8 mouse cellular contexts compared by ENCODE assay signal in genomic region chr9:106476002-106476923, GRCm38 (mm10). TPM values are rescaled to one million over a fixed set of nuclear protein-coding genes. Genes with fewer than 3 reads are reported as not detected.
DNase-seq lines count a peak whose midpoint lies in the region; ATAC-seq and TF ChIP-seq lines count a peak whose summit lies in the region.

No protein-coding gene starts in this region.

- no peak for TF ChIP-seq EP300 in heart, postnatal 0 days (IDR thresholded peaks at IDR 0.05; ENCODE audit: low read depth)

- peaks cover 21% of the 10 kb centered on the region for H3K36me3 ChIP-seq in forebrain, embryonic 13.5 days (ENCODE audit: poor library complexity, severe bottlenecking)
- H3K36me3 ChIP-seq in heart, postnatal 0 days (replicated peaks; ENCODE audit: control insufficient read depth, insufficient read depth, low read length): peaks cover 8% of the 10 kb centered on the region
- H3K36me3 ChIP-seq in stomach, embryonic 14.5 days (ENCODE audit: control insufficient read depth, insufficient read depth, low read length): peaks cover 11% of the 10 kb centered on the region

- 33% methylated on average over 16 of the region's 16 CpGs for whole genome bisulfite sequencing in forebrain, embryonic 13.5 days
- WGBS in heart, postnatal 0 days: 20% methylated on average over 16 of the region's 16 CpGs
- WGBS in stomach, embryonic 14.5 days: 24% methylated on average over 16 of the region's 16 CpGs

- no peak overlapping the region for H3K27ac ChIP-seq in forebrain, embryonic 13.5 days
- peak overlapping the region; percentile 74 for H3K27ac ChIP-seq in heart, postnatal 0 days (ENCODE audit: low read depth)
- peak overlapping the region; percentile 59 for H3K27ac ChIP-seq in stomach, embryonic 14.5 days (ENCODE audit: low read length)

- H3K9me3 ChIP-seq in forebrain, embryonic 13.5 days (replicated peaks): no peaks in the 10 kb centered on the region
- H3K9me3 ChIP-seq in heart, postnatal 0 days (replicated peaks; ENCODE audit: control insufficient read depth, low read length): no peaks in the 10 kb centered on the region
- no peaks in the 10 kb centered on the region for H3K9me3 ChIP-seq in stomach, embryonic 14.5 days (ENCODE audit: control insufficient read depth, low read depth, low read length)

- ATAC-seq in CD4-positive, CD25-positive, alpha-beta regulatory T cell, adult 4 months: peak; percentile 40
- no peak; the same call in 1 of the 2 replicates for ATAC-seq in forebrain, embryonic 13.5 days
- peak; percentile 37 for ATAC-seq in heart, postnatal 0 days (ENCODE audit: insufficient read depth, low read depth)
- ATAC-seq in megakaryocyte progenitor cell, adult 5-6 weeks (replicated peaks; ENCODE audit: poor library complexity): 0 out of 2 replicates have a peak, but pooled peaks have one; percentile 2
- peak; percentile 48; the same call in 1 of the 2 replicates for ATAC-seq in stomach, embryonic 14.5 days (ENCODE audit: insufficient number of reproducible peaks, insufficient read depth, low FRiP score, low read depth)

- DNase-seq in NIH3T3 (ENCODE audit: low read depth): peak; percentile 91
- peak; percentile 61 for DNase-seq in heart, postnatal 0 days (ENCODE audit: low spot score)
- peak; percentile 53 for DNase-seq in kidney, postnatal 14 days
- no peak for DNase-seq in yolk sac, embryonic 10.5 days (ENCODE audit: low spot score)

- H3K4me2 ChIP-seq in forebrain, embryonic 13.5 days: peak overlapping the region; percentile 92
- H3K4me2 ChIP-seq in heart, postnatal 0 days (ENCODE audit: low read depth, low read length): peak overlapping the region; percentile 56
- H3K4me2 ChIP-seq in stomach, embryonic 14.5 days (replicated peaks; ENCODE audit: low read depth, low read length): peak overlapping the region; percentile 31

- peak overlapping the region; percentile 31; the same call in 1 of the 2 replicates for H3K9ac ChIP-seq in forebrain, embryonic 13.5 days
- H3K9ac ChIP-seq in heart, postnatal 0 days (replicated peaks; ENCODE audit: low read depth, low read length): peak overlapping the region; percentile 39
- peak overlapping the region; percentile 15 for H3K9ac ChIP-seq in stomach, embryonic 14.5 days (replicated peaks; ENCODE audit: low read depth, low read length)

- no peaks in the 10 kb centered on the region for H3K27me3 ChIP-seq in forebrain, embryonic 13.5 days
- no peaks in the 10 kb centered on the region for H3K27me3 ChIP-seq in heart, postnatal 0 days (ENCODE audit: control insufficient read depth, insufficient read depth, low read length)
- no peaks in the 10 kb centered on the region for H3K27me3 ChIP-seq in stomach, embryonic 14.5 days (ENCODE audit: control insufficient read depth, insufficient read depth, low read length)

- peaks cover 36% of the 10 kb centered on the region for H3K4me1 ChIP-seq in forebrain, embryonic 13.5 days
- peaks cover 32% of the 10 kb centered on the region for H3K4me1 ChIP-seq in heart, postnatal 0 days (ENCODE audit: control insufficient read depth, insufficient read depth)
- peaks cover 27% of the 10 kb centered on the region for H3K4me1 ChIP-seq in stomach, embryonic 14.5 days (ENCODE audit: control insufficient read depth, insufficient read depth, low read length)

- H3K4me3 ChIP-seq in forebrain, embryonic 13.5 days: 0 out of 2 replicates have a peak overlapping the region, but pooled peaks have one; percentile 70
- H3K4me3 ChIP-seq in heart, postnatal 0 days (ENCODE audit: low read depth, low read length): peak overlapping the region; percentile 19
- H3K4me3 ChIP-seq in stomach, embryonic 14.5 days (ENCODE audit: low read depth, low read length): peak overlapping the region; percentile 11

- TF ChIP-seq CTCF in heart, postnatal 0 days (IDR thresholded peaks at IDR 0.05; ENCODE audit: low read depth): no peak

RNA-seq across cellular contexts. Expression of gene Parp3, which starts 0.5 kb away (rescaled TPM):
- 10 to 100 TPM; 52.6 to 68.5 TPM for polyA plus RNA-seq in CD4-positive, CD25-positive, alpha-beta regulatory T cell, adult 4 months (2017; shearing (Covaris generic))
- 0.23 and 0.70 TPM in 2 replicates for polyA plus RNA-seq in forebrain, embryonic 13.5 days (2015; fragmentation: Nextera tagmentation; extraction: Ambion mirVana)
- 7.2 and 16.7 TPM in 2 replicates for total RNA-seq in heart, postnatal 0 days (2014; rRNA removed; ENCODE audit: low replicate concordance)
- polyA plus RNA-seq in heart, postnatal 0 days (2015; fragmentation: Nextera tagmentation; extraction: Ambion mirVana): 2.8 and 2.9 TPM in 2 replicates
- total RNA-seq in megakaryocyte progenitor cell, adult 5-6 weeks (2015): 5.9 and 7.0 TPM in 2 replicates
- total RNA-seq in megakaryocyte progenitor cell, adult 5-6 weeks (2017): 8.0 and 12.1 TPM in 2 replicates
- 2.4 and 3.1 TPM in 2 replicates for polyA plus RNA-seq in stomach, embryonic 14.5 days (2014; fragmentation: Nextera tagmentation; extraction: Ambion mirVana)

RNA-seq across cellular contexts. Expression of gene Rrp9, which starts 0.5 kb away (rescaled TPM):
- polyA plus RNA-seq in CD4-positive, CD25-positive, alpha-beta regulatory T cell, adult 4 months (2017; shearing (Covaris generic)): 10 to 100 TPM; 35.4 to 37.4 TPM
- 52.8 and 58.5 TPM in 2 replicates for polyA plus RNA-seq in forebrain, embryonic 13.5 days (2015; fragmentation: Nextera tagmentation; extraction: Ambion mirVana)
- total RNA-seq in heart, postnatal 0 days (2014; rRNA removed; ENCODE audit: low replicate concordance): 16.5 and 54.6 TPM in 2 replicates
- 17.6 and 21.0 TPM in 2 replicates for polyA plus RNA-seq in heart, postnatal 0 days (2015; fragmentation: Nextera tagmentation; extraction: Ambion mirVana)
- total RNA-seq in megakaryocyte progenitor cell, adult 5-6 weeks (2015): 18.9 and 21.3 TPM in 2 replicates
- total RNA-seq in megakaryocyte progenitor cell, adult 5-6 weeks (2017): 45.2 and 50.1 TPM in 2 replicates
- polyA plus RNA-seq in stomach, embryonic 14.5 days (2014; fragmentation: Nextera tagmentation; extraction: Ambion mirVana): 37.4 and 37.8 TPM in 2 replicates

RNA-seq across cellular contexts. Expression of gene Gpr62, which starts 10.5 kb away (rescaled TPM):
- not detected for polyA plus RNA-seq in CD4-positive, CD25-positive, alpha-beta regulatory T cell, adult 4 months (2017; shearing (Covaris generic))
- polyA plus RNA-seq in forebrain, embryonic 13.5 days (2015; fragmentation: Nextera tagmentation; extraction: Ambion mirVana): 0.37 and 0.45 TPM in 2 replicates
- not detected in 2 replicates for total RNA-seq in heart, postnatal 0 days (2014; rRNA removed; ENCODE audit: low replicate concordance)
- polyA plus RNA-seq in heart, postnatal 0 days (2015; fragmentation: Nextera tagmentation; extraction: Ambion mirVana): 0.11 TPM in 1 of 2 replicates, not detected in the other
- not detected in 2 replicates for total RNA-seq in megakaryocyte progenitor cell, adult 5-6 weeks (2015)
- not detected in 2 replicates for total RNA-seq in megakaryocyte progenitor cell, adult 5-6 weeks (2017)
- 0.50 and 0.68 TPM in 2 replicates for polyA plus RNA-seq in stomach, embryonic 14.5 days (2014; fragmentation: Nextera tagmentation; extraction: Ambion mirVana)

RNA-seq across cellular contexts. Expression of gene Pcbp4, which starts 23.2 kb away (rescaled TPM):
- polyA plus RNA-seq in CD4-positive, CD25-positive, alpha-beta regulatory T cell, adult 4 months (2017; shearing (Covaris generic)): 1 to 10 TPM; 2.9 to 3.1 TPM
- polyA plus RNA-seq in forebrain, embryonic 13.5 days (2015; fragmentation: Nextera tagmentation; extraction: Ambion mirVana): 243 and 274 TPM in 2 replicates
- 157 and 188 TPM in 2 replicates for total RNA-seq in heart, postnatal 0 days (2014; rRNA removed; ENCODE audit: low replicate concordance)
- 40.9 and 44.1 TPM in 2 replicates for polyA plus RNA-seq in heart, postnatal 0 days (2015; fragmentation: Nextera tagmentation; extraction: Ambion mirVana)
- 0.91 and 1.7 TPM in 2 replicates for total RNA-seq in megakaryocyte progenitor cell, adult 5-6 weeks (2015)
- 0.96 and 2.7 TPM in 2 replicates for total RNA-seq in megakaryocyte progenitor cell, adult 5-6 weeks (2017)
- 60.9 and 61.2 TPM in 2 replicates for polyA plus RNA-seq in stomach, embryonic 14.5 days (2014; fragmentation: Nextera tagmentation; extraction: Ambion mirVana)

RNA-seq across cellular contexts. Expression of gene Iqcf1, which starts 23.5 kb away (rescaled TPM):
- not detected for polyA plus RNA-seq in CD4-positive, CD25-positive, alpha-beta regulatory T cell, adult 4 months (2017; shearing (Covaris generic))
- not detected in 2 replicates for polyA plus RNA-seq in forebrain, embryonic 13.5 days (2015; fragmentation: Nextera tagmentation; extraction: Ambion mirVana)
- total RNA-seq in heart, postnatal 0 days (2014; rRNA removed; ENCODE audit: low replicate concordance): not detected in 2 replicates
- polyA plus RNA-seq in heart, postnatal 0 days (2015; fragmentation: Nextera tagmentation; extraction: Ambion mirVana): not detected in 2 replicates
- total RNA-seq in megakaryocyte progenitor cell, adult 5-6 weeks (2015): not detected in 2 replicates
- not detected in 2 replicates for total RNA-seq in megakaryocyte progenitor cell, adult 5-6 weeks (2017)
- not detected in 2 replicates for polyA plus RNA-seq in stomach, embryonic 14.5 days (2014; fragmentation: Nextera tagmentation; extraction: Ambion mirVana)

Comparison
In these comparisons a context has a peak if more than half of its experiments do, and no peak if none do; other contexts are left out.
1. H3K4me2 ChIP-seq: peak in every context shown above with its lines; median percentile 92 in forebrain, embryonic 13.5 days; 56 in heart, postnatal 0 days; 31 in stomach, embryonic 14.5 days.
2. H3K4me3 ChIP-seq: peak in every context shown above with its lines; median percentile 70 in forebrain, embryonic 13.5 days; 19 in heart, postnatal 0 days; 11 in stomach, embryonic 14.5 days.
3. RNA of gene Parp3, which starts 0.5 kb away (polyA plus RNA-seq): 52.6 to 68.5 TPM in CD4-positive, CD25-positive, alpha-beta regulatory T cell, adult 4 months; 2.4 to 3.1 TPM in stomach, embryonic 14.5 days, 2.8 to 2.9 TPM in heart, postnatal 0 days and 0.23 to 0.70 TPM in forebrain, embryonic 13.5 days; every median in the first group is over 10 times any median in the second.
4. Peak in every context shown above with its lines, with median percentiles within 50 percentile points of each other: H3K9ac ChIP-seq.